Mouse (Mus musculus): Measurements from ENCODE around the gene Lrmda. TPM values are rescaled to one million over a fixed set of nuclear protein-coding genes. Genes with fewer than 3 reads are reported as not detected.

The Lrmda gene
- total RNA-seq, 2 experiments from 2014 or later: 20.9 to 27.0 TPM

DNA sequence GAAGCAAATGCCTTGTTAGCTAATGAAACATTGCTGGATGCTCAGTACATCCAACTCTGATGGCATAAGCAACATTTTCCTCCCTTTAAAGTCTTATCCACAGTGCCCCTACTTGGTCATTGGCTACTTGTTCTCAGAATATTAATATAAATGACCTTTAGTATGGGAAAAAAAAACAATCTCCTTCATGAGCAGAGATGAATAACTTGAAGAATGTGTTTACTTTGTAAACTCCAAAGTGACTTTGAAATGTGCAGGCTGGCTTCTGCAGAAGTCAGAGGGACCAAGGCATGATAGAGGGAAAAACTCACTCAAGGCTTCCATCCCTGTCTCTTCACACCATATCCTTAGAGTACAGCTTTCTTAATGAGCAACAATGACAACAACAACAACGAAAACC lies 202.5 kb downstream of the Lrmda start:
- ATAC-seq (replicated peaks; ENCODE audit: poor library complexity): no peak

DNA sequence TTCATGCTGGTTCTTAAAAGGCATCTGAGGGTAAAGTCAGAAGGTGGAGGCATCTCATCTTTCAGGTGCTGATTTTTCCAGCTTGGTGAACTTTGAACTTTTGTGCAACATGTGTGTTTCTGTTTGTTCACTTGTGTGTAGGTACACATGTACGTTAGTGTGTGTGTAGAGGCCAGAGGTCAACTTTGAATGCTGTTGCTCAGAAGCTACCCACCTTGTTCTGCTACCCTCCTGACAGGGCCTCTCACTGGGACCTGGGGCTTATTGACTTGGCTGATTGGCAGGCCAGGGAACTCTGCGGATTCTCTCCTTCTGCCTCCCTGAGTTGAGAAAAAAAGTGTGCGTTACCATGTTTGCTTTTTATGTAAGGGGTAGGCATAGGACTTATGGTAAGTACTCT lies 203.1 kb downstream of the Lrmda start:
- ATAC-seq (replicated peaks; ENCODE audit: poor library complexity): no peak

DNA sequence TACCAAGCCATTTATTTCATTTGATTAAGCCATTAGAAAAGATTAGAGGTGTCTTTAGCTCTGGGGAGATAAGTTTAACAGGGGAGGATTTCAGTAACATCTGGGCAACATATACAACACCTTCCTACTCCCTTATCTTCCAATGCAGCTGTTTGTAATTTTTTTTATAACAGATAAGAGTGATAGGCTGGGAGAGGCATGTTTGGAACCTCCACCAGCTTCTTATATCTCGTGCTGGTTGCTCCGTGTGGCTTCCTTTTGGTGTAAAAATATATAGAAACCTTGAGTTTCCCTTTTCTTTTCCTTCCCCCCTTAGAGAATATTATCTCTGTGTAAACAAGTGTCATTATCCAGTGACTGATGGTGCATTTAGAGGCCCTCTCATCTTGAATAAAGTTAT lies 206.7 kb downstream of the Lrmda start:
- ATAC-seq (replicated peaks; ENCODE audit: poor library complexity): peak; percentile 86

DNA sequence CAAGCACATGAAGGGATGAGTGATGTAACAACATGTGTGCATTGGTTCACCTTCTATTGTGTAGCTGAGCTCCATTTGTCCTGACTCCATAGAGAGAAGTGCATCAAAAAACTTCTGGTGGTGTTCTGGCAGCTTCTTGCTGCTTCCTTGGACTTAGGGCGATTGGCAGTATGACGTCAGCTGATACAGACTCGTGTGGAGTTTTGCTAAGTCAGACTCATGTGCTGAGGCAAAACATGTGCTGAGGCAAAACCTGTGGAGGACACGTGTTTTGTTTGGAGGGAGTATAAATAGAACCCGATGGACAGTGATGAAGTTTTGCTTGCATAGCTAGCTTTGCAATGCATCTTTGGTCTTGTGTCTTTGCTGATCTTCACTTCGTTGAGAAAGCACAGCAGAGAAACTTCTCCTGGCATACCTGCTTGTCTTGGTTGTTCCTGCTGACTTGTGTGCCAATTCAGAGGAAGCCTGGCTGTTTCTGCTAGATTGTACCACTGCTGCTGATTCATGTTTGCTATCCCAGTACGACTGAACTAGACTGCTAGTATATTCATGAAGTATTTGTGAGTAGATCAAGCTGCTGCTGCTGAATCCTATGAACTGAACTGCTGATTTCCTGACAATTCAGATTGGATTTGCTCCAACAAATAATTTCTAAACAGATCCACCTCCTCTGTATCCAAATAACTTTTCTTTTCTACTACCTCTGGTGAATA lies 208.9 kb downstream of the Lrmda start:
- no peak for ATAC-seq (replicated peaks; ENCODE audit: poor library complexity)

DNA sequence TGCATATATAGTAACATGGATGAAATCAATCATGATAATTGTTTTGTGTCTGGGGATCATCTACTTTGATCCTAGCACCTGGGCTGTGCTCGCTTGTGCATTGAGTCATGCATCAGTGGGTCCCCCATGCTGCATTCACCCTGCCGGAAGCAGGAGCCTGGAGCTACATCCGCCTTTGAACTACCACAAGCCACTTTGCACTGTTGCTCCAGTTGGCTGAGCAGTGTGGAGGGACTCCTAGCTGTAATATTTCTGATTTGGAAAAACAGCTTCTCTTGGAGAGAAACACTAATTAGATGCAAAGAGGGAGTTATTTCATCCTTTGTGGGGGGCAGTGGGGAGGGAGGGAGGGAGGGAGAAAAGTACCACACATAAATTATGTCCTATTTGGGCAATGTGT lies 220.8 kb downstream of the Lrmda start:
- ATAC-seq (replicated peaks; ENCODE audit: poor library complexity): no peak

DNA sequence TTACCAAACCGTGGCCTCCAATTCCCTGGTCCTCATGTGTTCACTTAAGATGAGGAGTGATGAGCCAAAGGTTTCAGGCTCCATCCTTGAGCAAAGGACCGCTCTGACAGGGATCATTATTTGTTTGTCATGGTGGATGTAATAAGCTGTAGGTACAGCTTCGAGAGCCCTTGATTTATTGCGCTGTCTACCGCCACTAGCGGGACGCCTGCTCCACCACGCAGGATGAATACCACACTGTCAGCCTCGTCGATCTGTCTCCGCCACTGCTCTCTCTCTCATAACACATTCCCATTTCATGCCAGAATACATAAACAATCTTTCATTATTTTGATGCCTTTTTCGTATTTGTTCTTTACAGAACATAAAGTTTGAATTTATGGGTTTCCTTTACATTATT lies 235.9 kb downstream of the Lrmda start:
- no peak for ATAC-seq (replicated peaks; ENCODE audit: poor library complexity)

DNA sequence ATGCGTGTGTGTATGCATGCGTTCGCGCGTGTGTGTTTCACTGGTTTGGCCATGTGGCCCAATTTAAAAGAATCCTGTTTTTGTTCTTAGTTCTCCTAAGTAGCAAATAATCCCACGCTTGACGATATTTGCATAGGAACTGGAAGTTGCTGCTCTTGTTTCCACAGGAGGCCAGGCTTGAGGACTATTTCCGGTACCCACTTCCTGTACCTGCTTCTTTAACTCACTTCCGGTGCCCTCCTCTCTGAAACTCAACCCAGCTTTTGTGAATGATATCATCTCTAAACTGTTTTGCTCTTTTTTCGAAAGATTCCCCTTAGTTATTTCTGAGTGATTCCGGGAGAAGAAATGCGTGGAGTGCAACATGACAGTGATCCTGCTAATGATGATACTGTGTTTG lies 236.8 kb downstream of the Lrmda start:
- ATAC-seq (replicated peaks; ENCODE audit: poor library complexity): peak; percentile 46; the same call in 1 of the 2 replicates

DNA sequence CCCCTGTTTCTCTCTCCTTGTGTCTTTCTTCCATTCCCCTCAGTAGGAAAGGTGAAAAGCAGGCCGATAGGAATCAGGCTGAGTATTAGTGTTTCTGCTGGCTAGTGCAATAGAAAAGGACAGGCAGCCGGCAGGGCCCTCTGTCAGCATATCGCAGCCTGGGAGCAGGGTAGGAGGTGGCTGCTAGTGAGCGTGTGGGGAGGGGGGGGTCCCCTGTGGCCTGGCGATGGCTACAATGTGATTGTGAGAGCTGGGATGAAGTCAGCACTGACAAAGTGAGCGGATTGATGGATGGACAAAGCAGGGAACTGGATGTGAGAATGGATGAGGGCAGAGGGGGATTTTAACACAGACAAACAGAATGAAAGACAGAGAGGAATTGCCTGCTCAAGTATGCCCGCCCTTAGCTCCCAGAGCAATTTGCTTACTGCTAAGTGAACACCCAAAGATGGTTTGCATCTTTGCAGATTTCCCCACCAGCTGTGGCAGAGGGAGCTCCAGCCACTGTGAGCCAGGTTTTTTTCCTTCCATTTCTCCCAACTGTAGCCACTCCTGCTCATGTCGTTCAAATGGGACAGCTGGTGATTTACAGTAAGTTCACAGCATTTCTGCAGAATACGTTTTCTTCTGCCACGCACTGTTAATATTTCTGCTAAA lies 240.0 kb downstream of the Lrmda start:
- ATAC-seq (replicated peaks; ENCODE audit: poor library complexity): no peak

DNA sequence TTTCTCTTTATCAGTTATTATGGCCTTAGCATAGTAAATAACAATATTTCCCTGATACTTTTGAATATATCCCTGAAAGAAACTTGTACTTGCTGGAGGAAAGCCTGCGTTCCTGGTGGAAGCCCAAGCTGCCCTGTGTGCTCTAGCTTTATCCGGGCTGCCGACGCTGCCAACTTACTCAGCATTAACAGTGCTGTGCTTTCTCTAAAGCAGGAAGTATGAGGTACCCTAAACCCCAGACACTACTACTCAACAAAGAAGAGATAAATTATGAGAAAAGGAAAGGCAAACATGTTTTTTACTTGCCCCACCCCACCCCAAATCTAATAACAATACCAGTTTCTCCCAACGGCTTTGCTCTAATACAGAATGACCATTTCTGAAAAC lies 240.5 kb downstream of the Lrmda start:
- ATAC-seq (replicated peaks; ENCODE audit: poor library complexity): no peak

DNA sequence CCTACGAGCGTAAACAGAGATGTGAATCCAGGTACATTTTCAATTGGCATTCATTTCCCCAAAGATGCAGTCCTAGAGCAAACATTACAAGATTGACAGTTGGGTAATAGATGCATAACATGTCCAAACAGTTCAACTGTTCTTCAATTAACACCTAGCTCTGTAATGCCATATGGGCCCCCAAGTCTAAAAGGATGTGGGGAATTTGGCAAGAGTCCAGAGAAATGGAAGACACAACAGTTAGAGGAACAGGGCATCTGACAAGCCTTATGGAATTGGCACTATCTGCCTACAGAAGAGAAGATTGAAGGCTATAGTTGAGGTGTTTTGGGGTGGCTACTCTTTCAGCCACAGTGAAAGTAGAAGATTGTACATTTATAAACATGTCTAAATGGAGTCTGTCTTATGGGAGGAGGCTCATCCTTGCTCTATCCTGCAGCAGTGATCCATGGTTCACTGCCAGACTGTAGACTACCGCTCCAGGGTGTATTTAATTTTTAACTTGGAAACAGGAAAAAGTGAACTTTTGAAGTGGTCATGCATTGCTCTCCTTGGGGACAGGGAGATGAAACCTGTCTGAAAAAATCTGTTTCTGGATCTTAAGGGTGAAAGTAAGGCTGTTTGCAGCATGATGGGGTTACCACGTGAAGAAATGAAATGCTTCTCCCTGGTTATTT lies 245.9 kb downstream of the Lrmda start:
- ATAC-seq (replicated peaks; ENCODE audit: poor library complexity): no peak

DNA sequence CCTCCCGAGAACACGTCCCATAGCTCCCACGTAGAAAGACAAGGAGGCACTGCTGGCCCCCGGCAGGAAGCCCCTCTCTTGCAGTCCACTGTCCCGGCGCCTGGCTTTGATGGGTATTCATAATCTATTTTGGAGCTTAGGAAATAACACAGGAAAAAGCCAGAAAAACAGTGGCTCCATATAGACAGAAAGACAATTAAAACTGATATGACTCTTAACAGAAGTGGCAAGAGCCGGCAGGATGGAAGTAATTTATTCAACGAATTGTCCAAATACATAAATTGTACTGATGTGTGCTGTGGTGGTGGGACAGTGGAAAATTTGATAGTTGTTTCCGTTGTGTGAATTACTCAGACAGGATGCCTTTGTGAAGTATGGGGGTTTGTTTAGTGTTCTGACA lies 250.3 kb downstream of the Lrmda start:
- no peak for ATAC-seq (replicated peaks; ENCODE audit: poor library complexity)

DNA sequence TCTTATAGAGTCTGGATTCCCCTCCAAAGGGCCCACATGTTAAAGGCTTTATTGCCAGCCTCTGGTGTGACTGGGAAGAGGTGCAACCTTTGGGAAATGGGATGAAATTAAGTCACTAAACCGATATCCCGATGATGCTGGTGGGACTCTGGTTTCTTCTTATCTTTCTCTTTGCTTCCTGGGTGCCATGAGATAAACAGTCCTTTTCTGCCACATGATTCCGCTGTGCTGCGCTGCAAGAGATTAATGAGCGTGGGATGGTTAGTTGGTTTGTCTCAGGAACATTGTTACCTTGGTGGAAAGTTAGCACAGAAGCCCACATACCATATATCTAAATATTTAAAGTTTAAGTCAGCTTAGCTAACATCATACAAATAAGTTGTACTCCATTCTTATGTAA lies 258.5 kb downstream of the Lrmda start:
- no peak for ATAC-seq (replicated peaks; ENCODE audit: poor library complexity)

DNA sequence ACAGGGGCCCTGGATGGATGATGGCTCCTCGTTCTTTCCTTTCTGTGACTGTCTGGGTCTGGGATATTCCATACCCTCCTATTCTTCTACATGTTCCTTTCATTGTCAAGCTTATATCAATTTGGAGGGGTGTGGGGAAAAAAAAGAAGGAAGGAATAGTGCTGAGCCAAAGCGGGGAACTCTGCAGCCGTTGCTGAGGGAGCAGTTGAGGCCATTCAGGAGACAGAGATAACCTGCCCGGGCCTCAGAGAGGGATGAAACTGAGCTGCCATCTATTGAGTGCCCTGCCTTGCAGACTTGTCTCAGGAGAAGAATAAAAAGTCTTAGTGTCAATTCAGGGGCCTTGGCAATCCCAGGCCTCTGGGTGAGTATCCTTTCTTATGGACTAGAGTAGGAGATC lies 260.1 kb downstream of the Lrmda start:
- no peak for ATAC-seq (replicated peaks; ENCODE audit: poor library complexity)

DNA sequence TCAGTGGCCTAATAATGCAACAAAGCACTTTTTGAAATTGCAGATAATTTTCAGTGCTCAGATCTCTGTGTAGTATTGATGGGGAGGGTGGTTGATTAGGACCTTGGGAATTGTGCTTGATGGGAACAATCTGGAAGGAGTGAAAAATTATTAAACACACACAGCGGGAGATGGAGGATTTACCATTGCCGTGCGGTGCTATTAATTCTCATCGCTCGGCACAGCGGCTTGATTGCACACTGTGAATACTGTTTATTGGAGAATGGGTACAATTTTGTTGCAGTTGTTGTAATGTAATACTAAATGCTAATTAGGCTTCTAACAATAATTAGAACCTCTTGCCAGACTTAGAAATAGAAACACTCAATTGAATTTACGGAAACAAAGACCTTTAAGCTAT lies 262.1 kb downstream of the Lrmda start:
- ATAC-seq (replicated peaks; ENCODE audit: poor library complexity): no peak

DNA sequence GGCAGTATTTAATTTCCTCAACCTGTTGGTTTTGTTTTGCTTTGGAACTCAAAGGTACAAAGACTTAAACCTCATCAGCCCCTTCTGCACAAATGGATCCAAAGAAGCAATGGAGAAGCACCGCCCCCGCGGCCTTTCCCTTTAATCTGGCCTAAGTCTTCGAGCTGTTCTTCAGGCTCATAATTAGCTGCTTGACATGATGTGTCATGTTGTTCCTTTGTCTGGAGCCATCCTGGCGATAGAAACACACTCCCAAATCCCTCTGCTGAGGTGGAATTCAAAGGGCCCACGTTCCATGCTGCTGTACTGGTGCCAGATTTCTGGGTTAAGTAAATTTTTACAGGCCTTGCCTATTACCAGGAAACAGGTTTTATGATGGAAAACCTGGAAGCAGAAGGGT lies 263.3 kb downstream of the Lrmda start:
- no peak for ATAC-seq (replicated peaks; ENCODE audit: poor library complexity)

DNA sequence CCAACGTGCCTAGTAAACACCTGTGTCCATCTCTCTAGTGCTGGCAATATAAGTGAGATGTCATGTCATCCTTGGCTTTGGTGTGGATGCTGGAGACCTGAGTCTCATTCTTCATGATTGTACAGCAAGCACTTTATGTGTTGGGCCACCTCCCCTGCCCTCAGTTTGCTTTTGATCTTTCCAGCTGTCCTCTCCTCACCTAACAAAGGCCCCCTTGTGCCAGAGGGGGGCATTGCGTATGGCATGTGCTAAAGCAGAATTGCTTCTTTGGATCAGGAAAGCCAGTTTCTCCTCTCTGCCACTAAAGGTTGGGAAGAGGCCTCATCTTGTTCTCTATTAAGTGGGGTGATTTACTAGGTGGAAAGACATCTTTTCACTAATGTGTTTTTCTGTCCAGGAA lies 264.2 kb downstream of the Lrmda start:
- peak; percentile 54 for ATAC-seq (replicated peaks; ENCODE audit: poor library complexity)

DNA sequence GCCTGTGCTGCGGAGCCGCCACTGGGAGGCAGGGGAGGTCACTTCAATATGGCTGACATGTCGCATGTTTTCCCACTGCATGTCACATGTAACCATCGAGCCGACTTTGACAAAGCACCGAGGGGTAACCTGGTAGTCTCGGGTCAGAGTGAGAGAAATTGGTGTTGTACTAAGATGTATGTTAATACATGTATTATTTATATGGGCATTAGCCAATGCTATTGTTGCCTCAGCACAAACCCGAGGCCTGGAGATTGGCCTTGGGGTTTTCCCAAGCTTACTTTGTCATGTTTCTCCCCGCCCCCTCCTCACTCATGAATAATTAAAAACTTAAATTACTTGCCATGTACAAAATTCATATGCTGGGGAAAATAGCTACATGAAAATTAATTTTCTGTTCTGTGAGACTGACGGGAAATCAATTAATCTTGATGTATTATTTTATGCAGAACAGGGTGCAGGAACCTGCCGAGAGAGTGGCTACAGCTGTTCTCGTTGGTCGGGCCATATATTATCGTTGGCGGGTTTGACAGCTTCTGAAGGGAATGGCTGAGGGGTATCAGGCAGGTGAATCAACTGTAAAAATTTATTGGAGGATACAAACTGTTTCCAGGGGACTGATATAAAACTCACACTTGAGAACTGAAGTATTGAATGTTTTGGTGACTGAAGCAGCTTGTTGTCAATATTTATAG lies 265.5 kb downstream of the Lrmda start:
- no peak for ATAC-seq (replicated peaks; ENCODE audit: poor library complexity)

DNA sequence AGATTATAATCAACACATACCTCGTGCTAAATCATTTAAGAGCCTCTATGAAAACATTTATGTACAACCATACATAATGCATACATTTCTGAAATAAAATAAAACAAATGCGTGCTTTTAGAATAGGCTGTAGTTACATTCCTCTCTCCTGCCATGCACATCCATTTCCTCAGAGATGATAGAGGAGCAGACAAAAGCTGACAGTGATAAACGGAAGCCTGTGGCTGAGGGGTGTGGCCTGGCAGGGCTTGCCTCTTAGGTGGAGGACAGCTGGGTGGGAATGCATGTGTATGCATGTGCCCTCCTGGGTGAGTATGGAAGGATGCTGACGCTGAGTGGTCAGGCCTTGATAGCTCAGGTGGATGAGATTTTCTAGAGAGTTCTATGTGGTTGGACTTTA lies 266.3 kb downstream of the Lrmda start:
- ATAC-seq (replicated peaks; ENCODE audit: poor library complexity): no peak

DNA sequence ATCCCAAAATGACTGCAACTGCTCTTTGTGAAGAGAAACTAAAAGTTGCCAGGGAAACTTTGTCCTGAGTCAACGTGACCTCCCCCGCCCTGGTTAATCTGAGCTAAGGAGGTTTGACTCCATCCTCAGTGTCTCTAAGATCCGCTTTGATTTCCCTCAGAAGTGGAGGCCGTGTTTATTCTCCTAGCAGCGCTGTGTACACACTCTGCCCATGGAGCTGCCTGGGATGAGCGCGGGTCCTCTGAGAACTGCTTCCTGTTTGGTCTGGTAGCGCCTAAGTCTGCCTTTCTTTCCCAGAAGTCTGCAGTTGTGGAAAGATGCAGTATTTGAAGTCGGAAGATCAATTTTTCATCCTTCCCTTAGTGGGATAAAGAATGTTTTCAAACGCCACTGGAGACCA lies 268.7 kb downstream of the Lrmda start:
- no peak for ATAC-seq (replicated peaks; ENCODE audit: poor library complexity)

DNA sequence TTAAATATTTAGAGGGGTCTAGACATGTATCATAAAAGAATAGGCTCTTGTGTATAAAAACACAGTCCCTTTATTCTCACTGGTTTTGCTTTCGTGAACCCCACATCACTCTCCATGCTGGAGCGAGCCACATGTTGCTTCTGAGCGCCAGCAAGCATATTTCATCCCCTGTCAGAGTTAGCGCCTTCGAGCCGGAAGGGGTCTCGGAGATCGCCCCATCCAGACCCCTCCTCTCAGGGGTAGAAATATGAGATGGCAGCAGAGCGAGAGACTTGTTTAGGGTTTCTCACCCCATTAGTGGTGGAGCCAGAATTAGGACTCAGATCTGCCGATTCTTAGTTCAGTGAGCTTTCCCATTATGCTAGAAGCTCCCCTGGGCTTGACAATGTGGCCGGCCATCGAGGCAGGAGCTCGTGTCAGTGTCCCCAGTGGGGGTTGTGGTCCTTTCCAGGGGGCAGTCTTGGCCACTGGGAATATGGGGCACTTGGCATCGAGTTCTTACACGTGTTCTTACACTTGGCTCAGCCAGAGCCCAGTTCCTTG lies 269.9 kb downstream of the Lrmda start:
- ATAC-seq (replicated peaks; ENCODE audit: poor library complexity): no peak

DNA sequence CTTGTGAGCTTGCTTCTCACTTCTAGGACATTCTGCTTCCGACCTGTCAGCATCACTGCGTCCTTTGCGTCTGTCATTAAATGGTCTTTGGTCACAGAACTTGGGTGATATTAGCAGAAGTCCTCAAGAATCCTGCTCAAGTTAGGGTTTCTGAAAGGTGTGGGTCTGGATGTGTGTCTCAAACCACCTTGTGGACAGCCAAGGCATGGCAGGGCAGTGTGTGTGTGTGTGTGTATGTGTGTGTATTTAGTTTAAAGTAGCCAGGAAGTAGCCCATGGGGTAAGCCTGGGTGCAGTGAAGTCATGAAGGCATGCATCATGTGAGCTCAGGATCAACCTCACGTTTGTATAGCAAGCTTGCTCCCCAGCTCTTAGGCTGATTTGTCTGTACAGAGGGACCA lies 274.9 kb downstream of the Lrmda start:
- ATAC-seq (replicated peaks; ENCODE audit: poor library complexity): 0 out of 2 replicates have a peak, but pooled peaks have one; percentile 31
